Mouse (Mus musculus): Measurements from ENCODE around the gene Fry. TPM values are rescaled to one million over a fixed set of nuclear protein-coding genes. Genes with fewer than 3 reads are reported as not detected.

Fry gene
- polyA plus RNA-seq, 1 experiment from 2014 or later: 7.1 TPM

GRCm38 (mm10) chr5:150241638-150242037 lies 123.2 kb downstream of the Fry start:
- WGBS: 88% methylated on average over 9 of the region's 9 CpGs
- Histone ChIP-seq H3K4me3 (replicated peaks) (no peak overlapping the region), H3K36me3 (no peaks in the 10 kb centered on the region), H3K9ac (no peak overlapping the region), H3K27me3 (replicated peaks) (no peaks in the 10 kb centered on the region), H3K27ac (no peak overlapping the region), H3K4me1 (replicated peaks) (no peaks in the 10 kb centered on the region), H3K9me3 (no peaks in the 10 kb centered on the region), H3K4me2 (replicated peaks) (no peak overlapping the region)
- ATAC-seq: no peak

GRCm38 (mm10) chr5:150246737-150247136 lies 128.3 kb downstream of the Fry start:
- H3K4me1 ChIP-seq (replicated peaks): no peaks in the 10 kb centered on the region
- no peaks in the 10 kb centered on the region for H3K27me3 ChIP-seq (replicated peaks)
- H3K4me2 ChIP-seq (replicated peaks): no peak overlapping the region
- no peaks in the 10 kb centered on the region for H3K9me3 ChIP-seq
- H3K9ac ChIP-seq: no peak overlapping the region
- no peaks in the 10 kb centered on the region for H3K36me3 ChIP-seq
- no peak overlapping the region for H3K27ac ChIP-seq
- H3K4me3 ChIP-seq (replicated peaks): no peak overlapping the region
- WGBS: 86% methylated on average over 3 of the region's 3 CpGs
- ATAC-seq: no peak

- Histone ChIP-seq H3K9me3 (no peaks in the 10 kb centered on the region), H3K4me2 (replicated peaks) (no peak overlapping the region), H3K27me3 (replicated peaks) (no peaks in the 10 kb centered on the region), H3K4me3 (replicated peaks) (no peak overlapping the region), H3K27ac (no peak overlapping the region), H3K9ac (no peak overlapping the region), H3K36me3 (no peaks in the 10 kb centered on the region), H3K4me1 (replicated peaks) (peaks cover 18% of the 10 kb centered on the region)
- ATAC-seq: no peak
- 79% methylated on average over 7 of the region's 7 CpGs for WGBS
These were observed 139.3 kb downstream of the Fry start for GRCm38 (mm10) chr5:150257764-150258163.

GRCm38 (mm10) chr5:150259191-150260053 lies 141.0 kb downstream of the Fry start:
- ATAC-seq: peak; percentile 80
- H3K9ac ChIP-seq: peak overlapping the region; percentile 62
- no peaks in the 10 kb centered on the region for H3K27me3 ChIP-seq (replicated peaks)
- WGBS: 2% methylated on average over 29 of the region's 29 CpGs
- H3K4me3 ChIP-seq (replicated peaks): peak overlapping the region; percentile 44
- peak overlapping the region; percentile 88 for H3K4me2 ChIP-seq (replicated peaks)
- no peaks in the 10 kb centered on the region for H3K9me3 ChIP-seq
- peaks cover 28% of the 10 kb centered on the region for H3K4me1 ChIP-seq (replicated peaks)
- no peaks in the 10 kb centered on the region for H3K36me3 ChIP-seq
- peak overlapping the region; percentile 68 for H3K27ac ChIP-seq

GRCm38 (mm10) chr5:150260054-150260386 lies 141.6 kb downstream of the Fry start:
- H3K4me2 ChIP-seq (replicated peaks): peak overlapping the region; percentile 88
- peak overlapping the region; percentile 44 for H3K4me3 ChIP-seq (replicated peaks)
- peaks cover 28% of the 10 kb centered on the region for H3K4me1 ChIP-seq (replicated peaks)
- no peaks in the 10 kb centered on the region for H3K36me3 ChIP-seq
- H3K27me3 ChIP-seq (replicated peaks): no peaks in the 10 kb centered on the region
- peak overlapping the region; percentile 68 for H3K27ac ChIP-seq
- no peak; the same call in 1 of the 2 replicates for ATAC-seq
- WGBS: 35% methylated on average over 9 of the region's 9 CpGs
- no peaks in the 10 kb centered on the region for H3K9me3 ChIP-seq
- peak overlapping the region; percentile 62 for H3K9ac ChIP-seq

DNA sequence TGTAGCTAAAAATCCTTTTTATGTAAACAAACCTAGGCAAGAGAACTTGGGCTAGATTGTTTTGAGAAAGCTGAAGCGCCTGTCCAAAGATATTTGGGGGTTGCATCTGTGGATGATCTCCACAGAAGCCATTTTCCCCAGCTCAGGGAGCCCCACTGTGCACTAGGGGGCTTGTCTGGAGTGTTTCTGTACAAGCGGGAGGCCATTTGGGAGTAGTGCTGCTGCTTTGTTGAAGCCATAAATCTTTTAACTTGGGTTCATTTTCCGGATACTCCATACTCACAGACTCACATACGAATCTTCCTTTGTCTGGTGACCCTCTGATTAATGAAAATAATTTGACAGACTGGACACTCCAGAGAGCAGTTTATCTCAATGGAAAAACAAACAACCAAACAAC lies 142.9 kb downstream of the Fry start:
- peaks cover 35% of the 10 kb centered on the region for H3K4me1 ChIP-seq (replicated peaks)
- H3K4me2 ChIP-seq (replicated peaks): 0 out of 2 replicates have a peak overlapping the region, but pooled peaks have one; percentile 4
- 31% methylated on average over 4 of the region's 4 CpGs for WGBS
- no peak overlapping the region for H3K27ac ChIP-seq
- no peaks in the 10 kb centered on the region for H3K9me3 ChIP-seq
- H3K36me3 ChIP-seq: no peaks in the 10 kb centered on the region
- H3K9ac ChIP-seq: no peak overlapping the region
- no peak overlapping the region for H3K4me3 ChIP-seq (replicated peaks)
- H3K27me3 ChIP-seq (replicated peaks): no peaks in the 10 kb centered on the region
- ATAC-seq: no peak

- Histone ChIP-seq H3K9ac (no peak overlapping the region), H3K9me3 (no peaks in the 10 kb centered on the region), H3K4me2 (replicated peaks) (peak overlapping the region; percentile 22; the same call in 1 of the 2 replicates), H3K4me3 (replicated peaks) (no peak overlapping the region), H3K36me3 (no peaks in the 10 kb centered on the region), H3K27ac (no peak overlapping the region), H3K27me3 (replicated peaks) (no peaks in the 10 kb centered on the region), H3K4me1 (replicated peaks) (peaks cover 35% of the 10 kb centered on the region)
- WGBS: 70% methylated on average over 16 of the region's 16 CpGs
- 0 out of 2 replicates have a peak, but pooled peaks have one; percentile 1 for ATAC-seq
These were observed 143.7 kb downstream of the Fry start for GRCm38 (mm10) chr5:150262046-150262716.

- H3K4me2 ChIP-seq (replicated peaks): peak overlapping the region; percentile 22; the same call in 1 of the 2 replicates
These were observed 144.3 kb downstream of the Fry start for GRCm38 (mm10) chr5:150262717-150263103.

DNA sequence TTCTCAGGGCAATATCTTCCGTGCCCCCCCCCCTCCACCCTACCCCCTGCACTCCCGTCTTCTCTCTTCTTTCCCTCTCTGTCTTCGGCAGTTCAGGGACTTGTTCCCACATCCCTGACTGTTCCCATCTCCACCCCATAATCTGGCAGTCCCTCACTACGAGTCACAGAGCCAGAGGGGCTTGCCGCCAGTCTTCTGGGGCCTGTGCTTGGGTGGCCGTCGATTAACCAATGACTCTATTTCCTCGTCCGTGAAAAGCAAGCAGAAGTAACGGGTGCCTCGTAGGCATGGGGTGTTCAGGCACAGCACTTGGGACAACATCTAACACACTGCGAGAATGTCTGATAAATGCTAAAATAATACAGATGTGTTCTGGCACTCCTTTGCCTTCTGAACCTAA lies 144.7 kb downstream of the Fry start:
- Histone ChIP-seq H3K27me3 (replicated peaks) (no peaks in the 10 kb centered on the region), H3K4me2 (replicated peaks) (peak overlapping the region; percentile 22; the same call in 1 of the 2 replicates), H3K9ac (no peak overlapping the region), H3K4me3 (replicated peaks) (no peak overlapping the region), H3K9me3 (no peaks in the 10 kb centered on the region), H3K36me3 (no peaks in the 10 kb centered on the region), H3K4me1 (replicated peaks) (peaks cover 35% of the 10 kb centered on the region), H3K27ac (0 out of 2 replicates have a peak overlapping the region, but pooled peaks have one; percentile 9)
- no peak for ATAC-seq
- 77% methylated on average over 12 of the region's 12 CpGs for WGBS

More at GRCm38 (mm10) chr5:150262717-150263103, 144.3 kb downstream of the Fry start:
- no peaks in the 10 kb centered on the region for H3K9me3 ChIP-seq
- WGBS: 40% methylated on average over 5 of the region's 5 CpGs
- no peak overlapping the region for H3K9ac ChIP-seq
- peaks cover 35% of the 10 kb centered on the region for H3K4me1 ChIP-seq (replicated peaks)
- H3K27me3 ChIP-seq (replicated peaks): no peaks in the 10 kb centered on the region
- H3K36me3 ChIP-seq: no peaks in the 10 kb centered on the region
- no peak for ATAC-seq
- 0 out of 2 replicates have a peak overlapping the region, but pooled peaks have one; percentile 9 for H3K27ac ChIP-seq
- H3K4me3 ChIP-seq (replicated peaks): no peak overlapping the region

DNA sequence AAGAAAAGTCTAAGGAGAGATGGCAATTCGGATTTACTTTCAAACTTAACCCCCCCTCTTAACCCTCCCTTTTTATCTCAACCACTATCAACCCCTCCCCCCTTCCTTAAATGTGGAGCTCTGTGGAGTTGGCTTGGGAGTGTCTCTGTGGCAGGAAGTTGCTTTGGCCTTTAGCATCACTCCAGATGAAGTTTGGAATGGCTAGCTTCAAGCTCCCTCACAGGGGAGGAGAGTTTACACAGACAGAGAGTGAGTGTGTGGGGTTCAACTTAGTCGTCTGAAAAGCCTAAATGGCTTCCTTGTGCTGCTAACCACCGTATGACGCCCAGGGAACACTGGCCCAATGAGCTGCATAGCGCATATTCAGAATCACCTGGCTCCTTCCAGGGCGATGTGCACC lies 145.2 kb downstream of the Fry start:
- H3K4me1 ChIP-seq (replicated peaks): peaks cover 35% of the 10 kb centered on the region
- H3K9me3 ChIP-seq: no peaks in the 10 kb centered on the region
- ATAC-seq: no peak
- H3K27me3 ChIP-seq (replicated peaks): no peaks in the 10 kb centered on the region
- no peak overlapping the region for H3K27ac ChIP-seq
- 73% methylated on average over 6 of the region's 6 CpGs for WGBS
- H3K9ac ChIP-seq: no peak overlapping the region
- H3K36me3 ChIP-seq: no peaks in the 10 kb centered on the region
- H3K4me2 ChIP-seq (replicated peaks): no peak overlapping the region
- H3K4me3 ChIP-seq (replicated peaks): no peak overlapping the region

GRCm38 (mm10) chr5:150265005-150265404 lies 146.6 kb downstream of the Fry start:
- Histone ChIP-seq H3K4me3 (replicated peaks) (no peak overlapping the region), H3K4me2 (replicated peaks) (no peak overlapping the region), H3K27ac (0 out of 2 replicates have a peak overlapping the region, but pooled peaks have one; percentile 23), H3K9ac (no peak overlapping the region), H3K4me1 (replicated peaks) (peaks cover 30% of the 10 kb centered on the region), H3K27me3 (replicated peaks) (no peaks in the 10 kb centered on the region), H3K9me3 (no peaks in the 10 kb centered on the region), H3K36me3 (no peaks in the 10 kb centered on the region)
- WGBS: 31% methylated on average over 1 of the region's 1 CpGs
- ATAC-seq: peak; percentile 69

DNA sequence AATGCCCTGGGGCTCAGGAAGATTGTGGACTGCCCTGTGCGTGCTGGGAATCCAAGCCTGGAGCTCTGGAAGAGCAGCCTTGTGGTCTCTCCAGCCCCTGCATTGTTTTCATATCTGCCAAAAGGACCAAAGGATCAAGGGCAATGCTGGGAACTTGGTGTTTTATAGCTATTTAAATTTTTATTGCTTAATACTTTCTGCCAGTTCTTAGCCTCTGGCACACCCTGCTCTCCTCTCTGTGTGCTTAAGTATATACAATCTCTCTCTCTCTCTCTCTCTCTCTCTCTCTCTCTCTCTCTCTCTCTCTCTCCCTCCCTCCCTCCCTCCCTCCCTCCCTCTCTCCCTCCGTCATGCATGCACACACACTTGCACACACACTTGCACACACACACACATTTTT lies 147.5 kb downstream of the Fry start:
- Histone ChIP-seq H3K27me3 (replicated peaks) (no peaks in the 10 kb centered on the region), H3K9ac (no peak overlapping the region), H3K4me1 (replicated peaks) (peaks cover 29% of the 10 kb centered on the region), H3K9me3 (no peaks in the 10 kb centered on the region), H3K4me3 (replicated peaks) (no peak overlapping the region), H3K4me2 (replicated peaks) (no peak overlapping the region), H3K27ac (0 out of 2 replicates have a peak overlapping the region, but pooled peaks have one; percentile 23), H3K36me3 (no peaks in the 10 kb centered on the region)
- 57% methylated on average over 2 of the region's 2 CpGs for WGBS
- peak; percentile 69 for ATAC-seq
